Comparison of ENCODE assay signal across 9 mouse cellular contexts in genomic region chr11:17852405-17852804, GRCm38 (mm10).
DNase-seq lines count a peak whose midpoint lies in the region; ATAC-seq and TF ChIP-seq lines count a peak whose summit lies in the region.
"Had no signal": no experiment of that assay in that cellular context is flagged by ENCODE, and none has a peak within 500 bp of the region (broad histone marks: within the 10 kb centered on the region; RNA-seq: fewer than 3 reads in every experiment).

No protein-coding gene starts in this region.

- no peak for TF ChIP-seq EP300 in heart, adult 2 months (IDR thresholded peaks at IDR 0.05; ENCODE audit: insufficient read depth, low read depth, low read length)

- no peak for ATAC-seq in heart, embryonic 12.5 days (ENCODE audit: insufficient number of reproducible peaks, low FRiP score)

- no peaks in the 10 kb centered on the region; the same call in 1 of the 2 replicates for H3K4me1 ChIP-seq in heart, adult 2 months (ENCODE audit: control insufficient read depth, insufficient read depth, low read length)
- peaks cover 9% of the 10 kb centered on the region; the same call in 1 of the 2 replicates for H3K4me1 ChIP-seq in heart, embryonic 12.5 days (replicated peaks)
- H3K4me1 ChIP-seq: neural tube, embryonic 12.5 days had no signal

- 56% methylated on average over 7 of the region's 7 CpGs for WGBS in heart, adult 2 months
- WGBS in heart, embryonic 12.5 days = 35% methylated on average over 7 of the region's 7 CpGs

- no peak for DNase-seq in heart, adult 2 months
- DNase-seq in thymus, postnatal 4 days = peak; percentile 13
- DNase-seq in thymus, adult 18-20 months = no peak
- DNase-seq in embryo, embryonic 10 days (ENCODE audit: low spot score) = peak; percentile 75
- DNase-seq in left cerebral cortex, adult 2 months (ENCODE audit: extremely low spot score in 1 of 2, low spot score in 2 of 2) = peak; percentile 15
- no peak for DNase-seq in gastrocnemius, postnatal 25 days
- no peak for DNase-seq in urinary bladder, adult 18-20 months (ENCODE audit: low spot score in 2 of 2)

- TF ChIP-seq CTCF in heart, adult 2 months (IDR thresholded peaks at IDR 0.05) = peak; percentile 65
- peak; percentile 71 for TF ChIP-seq CTCF in left cerebral cortex, adult 2 months (IDR thresholded peaks at IDR 0.05)

- no peak overlapping the region for H3K4me3 ChIP-seq in heart, adult 2 months
- no peak overlapping the region for H3K4me3 ChIP-seq in heart, embryonic 12.5 days
- no peak overlapping the region for H3K4me3 ChIP-seq in left cerebral cortex, adult 2 months
- H3K4me3 ChIP-seq: neural tube, embryonic 12.5 days had no signal

- no peaks in the 10 kb centered on the region for H3K36me3 ChIP-seq in heart, adult 2 months (ENCODE audit: control insufficient read depth, insufficient read depth, low read length)
- no peaks in the 10 kb centered on the region for H3K36me3 ChIP-seq in heart, embryonic 12.5 days
- H3K36me3 ChIP-seq: neural tube, embryonic 12.5 days had no signal

- H3K27ac ChIP-seq in heart, adult 2 months = no peak overlapping the region
- no peak overlapping the region for H3K27ac ChIP-seq in heart, embryonic 12.5 days (ENCODE audit: poor library complexity, severe bottlenecking)
- no peak overlapping the region for H3K27ac ChIP-seq in left cerebral cortex, adult 2 months
- H3K27ac ChIP-seq: neural tube, embryonic 12.5 days had no signal

- no peaks in the 10 kb centered on the region for H3K9me3 ChIP-seq in heart, embryonic 12.5 days (replicated peaks)
- H3K9me3 ChIP-seq: neural tube, embryonic 12.5 days had no signal

- TF ChIP-seq POLR2A in heart, adult 2 months (IDR thresholded peaks at IDR 0.05; ENCODE audit: insufficient read depth, low read depth, low read length) = no peak

- intact Hi-C loops in heart, adult 2 months (cut with DNase I) = loop anchor here (5.0 kb wide), 1 partner anchor 1910 kb away; no protein-coding TSS in a partner anchor
- intact Hi-C loops in left cerebral cortex, adult 2 months (cut with DNase I) = loop anchor here (5.0 to 10.0 kb wide), 2 partner anchors 1170 to 1912 kb away; no protein-coding TSS in a partner anchor

- no peak overlapping the region for H3K9ac ChIP-seq in heart, adult 2 months (ENCODE audit: low read depth, low read length)
- no peak overlapping the region for H3K9ac ChIP-seq in heart, embryonic 12.5 days
- H3K9ac ChIP-seq: neural tube, embryonic 12.5 days had no signal

- no peak overlapping the region for H3K4me2 ChIP-seq in heart, embryonic 12.5 days
- H3K4me2 ChIP-seq: neural tube, embryonic 12.5 days had no signal

- no peaks in the 10 kb centered on the region for H3K27me3 ChIP-seq in heart, adult 2 months (ENCODE audit: control insufficient read depth, insufficient read depth, low read length)
- H3K27me3 ChIP-seq in heart, embryonic 12.5 days (replicated peaks) = no peaks in the 10 kb centered on the region
- H3K27me3 ChIP-seq: neural tube, embryonic 12.5 days had no signal

- H3K79me2 ChIP-seq in heart, adult 2 months (replicated peaks; ENCODE audit: control insufficient read depth, insufficient read depth, low read length) = no peaks in the 10 kb centered on the region

Comparison
In these comparisons a context has a peak if more than half of its experiments do, and no peak if none do; other contexts are left out.
1. DNase-seq: peak in thymus, postnatal 4 days (single experiment), embryo, embryonic 10 days (single experiment) and left cerebral cortex, adult 2 months (2 of 2); none in heart, adult 2 months (0 of 2), thymus, adult 18-20 months (0 of 2), gastrocnemius, postnatal 25 days (single experiment) and urinary bladder, adult 18-20 months (0 of 2).